In genomic region chr8:90600946-90601695, GRCm38 (mm10) we compare ENCODE assay signal across 27 mouse cellular contexts.
DNase-seq lines count a peak whose midpoint lies in the region; ATAC-seq and TF ChIP-seq lines count a peak whose summit lies in the region.
"Had no signal": no experiment of that assay in that cellular context is flagged by ENCODE, and none has a peak within 500 bp of the region (broad histone marks: within the 10 kb centered on the region; RNA-seq: fewer than 3 reads in every experiment).

No protein-coding gene starts in this region.

- H3K9ac ChIP-seq in forebrain, embryonic 11.5 days (ENCODE audit: low read length), result no peak overlapping the region
- H3K9ac ChIP-seq in midbrain, postnatal 0 days (replicated peaks; ENCODE audit: low read length, poor library complexity, severe bottlenecking), result no peak overlapping the region
- no peak overlapping the region for H3K9ac ChIP-seq in midbrain, embryonic 11.5 days (ENCODE audit: low read length)
- H3K9ac ChIP-seq: embryonic facial prominence, embryonic 13.5 days; forebrain, embryonic 12.5 days; forebrain, postnatal 0 days; heart, embryonic 15.5 days; hindbrain, embryonic 12.5 days; limb, embryonic 12.5 days; lung, embryonic 15.5 days; midbrain, embryonic 12.5 days; neural tube, embryonic 15.5 days had no signal

- H3K27me3 ChIP-seq in forebrain, embryonic 10.5 days (ENCODE audit: poor library complexity, severe bottlenecking), result no peaks in the 10 kb centered on the region
- H3K27me3 ChIP-seq in forebrain, embryonic 11.5 days (ENCODE audit: control insufficient read depth, insufficient read depth, low read length), result no peaks in the 10 kb centered on the region
- no peaks in the 10 kb centered on the region for H3K27me3 ChIP-seq in midbrain, postnatal 0 days (ENCODE audit: insufficient read depth, low read length)
- H3K27me3 ChIP-seq in midbrain, embryonic 11.5 days (ENCODE audit: control insufficient read depth, insufficient read depth, low read length), result no peaks in the 10 kb centered on the region
- H3K27me3 ChIP-seq: heart, embryonic 15.5 days; hindbrain, embryonic 12.5 days; limb, embryonic 12.5 days; lung, embryonic 15.5 days; midbrain, embryonic 12.5 days; neural tube, embryonic 15.5 days had no signal

- peaks cover 4% of the 10 kb centered on the region; the same call in 1 of the 2 replicates for H3K9me3 ChIP-seq in forebrain, embryonic 10.5 days
- H3K9me3 ChIP-seq in forebrain, embryonic 11.5 days (ENCODE audit: control insufficient read depth, low read length), result no peaks in the 10 kb centered on the region
- no peaks in the 10 kb centered on the region for H3K9me3 ChIP-seq in midbrain, postnatal 0 days (ENCODE audit: low read length)
- no peaks in the 10 kb centered on the region for H3K9me3 ChIP-seq in midbrain, embryonic 11.5 days (ENCODE audit: control insufficient read depth, low read length)
- H3K9me3 ChIP-seq: embryonic facial prominence, embryonic 13.5 days; forebrain, embryonic 12.5 days; heart, embryonic 15.5 days; hindbrain, embryonic 12.5 days; lung, embryonic 15.5 days had no signal

- no peak overlapping the region for H3K27ac ChIP-seq in forebrain, embryonic 10.5 days
- H3K27ac ChIP-seq in forebrain, embryonic 11.5 days (ENCODE audit: low read depth, low read length), result no peak overlapping the region
- H3K27ac ChIP-seq in midbrain, postnatal 0 days (ENCODE audit: low read depth, low read length), result no peak overlapping the region
- H3K27ac ChIP-seq in midbrain, embryonic 11.5 days (ENCODE audit: low read depth, low read length), result no peak overlapping the region
- H3K27ac ChIP-seq: embryonic facial prominence, embryonic 13.5 days; forebrain, embryonic 12.5 days; heart, embryonic 15.5 days; hindbrain, embryonic 12.5 days; limb, embryonic 12.5 days; lung, embryonic 15.5 days; midbrain, embryonic 12.5 days; neural tube, embryonic 15.5 days had no signal

- no peak overlapping the region for H3K4me2 ChIP-seq in forebrain, embryonic 11.5 days (ENCODE audit: low read depth, low read length, severe bottlenecking)
- H3K4me2 ChIP-seq in midbrain, postnatal 0 days (ENCODE audit: low read depth, low read length, poor library complexity, severe bottlenecking), result no peak overlapping the region
- H3K4me2 ChIP-seq in midbrain, embryonic 11.5 days, result no peak overlapping the region
- H3K4me2 ChIP-seq: embryonic facial prominence, embryonic 13.5 days; forebrain, embryonic 12.5 days; heart, embryonic 15.5 days; hindbrain, embryonic 12.5 days; limb, embryonic 12.5 days; liver, embryonic 11.5 days; lung, embryonic 15.5 days; midbrain, embryonic 12.5 days; neural tube, embryonic 15.5 days had no signal

- no peak overlapping the region for H3K4me3 ChIP-seq in forebrain, embryonic 10.5 days
- H3K4me3 ChIP-seq in forebrain, embryonic 11.5 days (ENCODE audit: low read depth, low read length), result no peak overlapping the region
- no peak overlapping the region for H3K4me3 ChIP-seq in midbrain, postnatal 0 days (ENCODE audit: low read depth, low read length)
- no peak overlapping the region for H3K4me3 ChIP-seq in midbrain, embryonic 11.5 days (ENCODE audit: low read depth, low read length)
- H3K4me3 ChIP-seq: embryonic facial prominence, embryonic 13.5 days; forebrain, embryonic 12.5 days; heart, embryonic 15.5 days; hindbrain, embryonic 12.5 days; limb, embryonic 12.5 days; lung, embryonic 15.5 days; midbrain, embryonic 12.5 days; neural tube, embryonic 15.5 days had no signal

- DNase-seq in forebrain, embryonic 10.5 days (ENCODE audit: extremely low spot score, low spot score), result peak; percentile 1
- no peak for DNase-seq in forebrain, embryonic 11.5 days (ENCODE audit: low spot score)
- peak; percentile 17 for DNase-seq in midbrain, postnatal 0 days (ENCODE audit: low spot score)
- DNase-seq in midbrain, embryonic 11.5 days (ENCODE audit: low spot score, missing footprints), result no peak
- peak; percentile 17 for DNase-seq in cerebellum, adult 8-10 months
- DNase-seq in cerebellum, postnatal 25 days, result peak; percentile 41 to 52
- no peak for DNase-seq in right cerebral cortex, adult 2 months (ENCODE audit: low spot score in 2 of 2)
- no peak for DNase-seq in kidney, postnatal 36 days
- DNase-seq: adrenal gland, adult 2 months; forebrain, postnatal 0 days; kidney, adult 11 months; kidney, postnatal 14 days; lung, postnatal 36 days; right cerebral cortex, adult 18-20 months; right cerebral cortex, postnatal 4 days; thymus, adult 2 months; thymus, postnatal 36 days had no signal

- H3K4me1 ChIP-seq in forebrain, embryonic 10.5 days, result peaks cover 7% of the 10 kb centered on the region; the same call in 1 of the 2 replicates
- H3K4me1 ChIP-seq in forebrain, embryonic 11.5 days (replicated peaks; ENCODE audit: control insufficient read depth, insufficient read depth, low read length), result no peaks in the 10 kb centered on the region
- no peaks in the 10 kb centered on the region for H3K4me1 ChIP-seq in midbrain, postnatal 0 days (ENCODE audit: insufficient read depth, low read length)
- peaks cover 4% of the 10 kb centered on the region; the same call in 1 of the 2 replicates for H3K4me1 ChIP-seq in midbrain, embryonic 11.5 days (ENCODE audit: control insufficient read depth, insufficient read depth, low read length)
- H3K4me1 ChIP-seq: embryonic facial prominence, embryonic 13.5 days; heart, embryonic 15.5 days; hindbrain, embryonic 12.5 days; limb, embryonic 12.5 days; lung, embryonic 15.5 days; neural tube, embryonic 15.5 days had no signal

- no peak for TF ChIP-seq CTCF in midbrain, postnatal 0 days (IDR thresholded peaks at IDR 0.05)

- no peaks in the 10 kb centered on the region for H3K36me3 ChIP-seq in forebrain, embryonic 10.5 days (replicated peaks)
- H3K36me3 ChIP-seq in forebrain, embryonic 11.5 days (ENCODE audit: control insufficient read depth, insufficient read depth, low read length), result no peaks in the 10 kb centered on the region
- no peaks in the 10 kb centered on the region for H3K36me3 ChIP-seq in midbrain, postnatal 0 days (ENCODE audit: insufficient read depth, low read length)
- no peaks in the 10 kb centered on the region for H3K36me3 ChIP-seq in midbrain, embryonic 11.5 days (ENCODE audit: control insufficient read depth, insufficient read depth, low read length)
- H3K36me3 ChIP-seq: embryonic facial prominence, embryonic 13.5 days; forebrain, embryonic 12.5 days; heart, embryonic 15.5 days; hindbrain, embryonic 12.5 days; limb, embryonic 12.5 days; lung, embryonic 15.5 days; midbrain, embryonic 12.5 days; neural tube, embryonic 15.5 days had no signal

- WGBS in forebrain, embryonic 10.5 days, result 31% methylated on average over 11 of the region's 11 CpGs
- WGBS in forebrain, embryonic 11.5 days, result 31% methylated on average over 11 of the region's 11 CpGs
- WGBS in midbrain, postnatal 0 days, result 22% methylated on average over 11 of the region's 11 CpGs
- WGBS in midbrain, embryonic 11.5 days, result 23% methylated on average over 11 of the region's 11 CpGs

- no peak for ATAC-seq in forebrain, embryonic 11.5 days (replicated peaks; ENCODE audit: low FRiP score)
- no peak for ATAC-seq in midbrain, postnatal 0 days (ENCODE audit: low FRiP score)
- ATAC-seq in midbrain, embryonic 11.5 days (ENCODE audit: low FRiP score), result no peak
- ATAC-seq: forebrain, postnatal 0 days; inflammation-experienced regulatory T-cells, adult 6 months had no signal

Comparison
In these comparisons a context has a peak if more than half of its experiments do, and no peak if none do; other contexts are left out.
1. DNase-seq: peak in forebrain, embryonic 10.5 days (single experiment), midbrain, postnatal 0 days (single experiment), cerebellum, adult 8-10 months (single experiment) and cerebellum, postnatal 25 days (2 of 2); none in forebrain, embryonic 11.5 days (single experiment), midbrain, embryonic 11.5 days (single experiment), right cerebral cortex, adult 2 months (0 of 2) and kidney, postnatal 36 days (0 of 2).